Mouse (Mus musculus): ENCODE results near the gene Tbccd1. TPM values are rescaled to one million over a fixed set of nuclear protein-coding genes. Genes with fewer than 3 reads are reported as not detected.

Gene Tbccd1
- total and polyA plus RNA-seq, 3 experiments = 8.3 to 20.5 (median 17.5) TPM

DNA sequence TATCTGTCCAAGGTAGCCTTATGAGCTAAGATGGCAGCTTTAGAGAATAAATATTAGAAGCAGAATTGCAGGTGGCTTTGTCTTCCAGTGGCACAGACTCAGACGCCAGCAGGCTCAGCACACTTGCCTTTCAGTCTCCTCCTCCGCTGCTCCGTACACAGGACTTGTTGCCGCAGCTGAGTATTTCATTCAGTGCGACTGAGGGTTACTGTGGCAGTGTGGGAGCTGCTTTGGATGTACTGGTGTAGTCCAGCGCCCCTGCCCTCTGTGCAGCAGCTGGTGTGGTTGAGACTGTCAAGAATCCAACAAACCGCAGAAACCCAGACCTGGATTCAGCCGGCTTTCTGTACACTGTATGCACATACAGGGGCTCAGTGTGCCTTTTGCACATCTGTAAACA lies 14.9 kb upstream of the Tbccd1 start:
- no peak for DNase-seq

DNA sequence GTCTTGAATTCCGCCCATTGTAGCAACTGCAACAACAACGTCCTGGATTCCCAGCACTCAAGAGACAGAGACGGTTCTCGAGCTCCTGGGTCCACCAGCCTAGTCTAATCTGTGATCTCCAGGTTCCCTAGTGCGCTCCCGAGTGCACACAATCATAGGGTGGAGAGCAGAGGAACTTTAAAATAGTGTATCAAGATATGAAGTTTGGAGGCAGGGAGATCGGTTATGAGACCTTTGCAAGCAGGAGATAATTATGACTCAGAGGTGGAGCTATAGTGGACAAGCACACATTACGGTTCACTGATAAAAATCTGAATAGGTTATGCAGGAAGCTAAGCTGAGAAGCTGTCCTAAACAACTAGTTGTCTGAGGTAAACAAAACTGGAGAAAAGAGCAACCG lies 696 bp downstream of the Tbccd1 start:
- no peak for DNase-seq

DNA sequence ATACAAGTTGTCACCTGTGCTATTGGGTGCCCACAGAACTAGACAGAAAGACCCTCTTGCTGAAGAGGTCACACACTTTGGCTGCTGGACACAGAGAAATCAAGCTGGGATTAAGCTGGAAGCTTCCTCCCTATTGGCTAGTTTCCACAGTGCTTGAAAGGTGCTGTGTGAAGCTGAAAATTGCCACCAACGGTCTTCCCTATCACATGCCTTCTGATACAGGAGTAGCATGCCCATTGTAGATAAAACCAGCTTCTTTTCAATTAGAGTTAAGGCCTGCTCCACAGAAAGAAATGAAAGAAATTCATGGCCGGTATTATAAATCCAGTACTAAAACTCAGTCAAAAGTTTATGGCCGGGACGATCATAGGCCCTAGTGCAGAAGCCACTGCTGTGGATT lies 4.8 kb downstream of the Tbccd1 start:
- DNase-seq = no peak

DNA sequence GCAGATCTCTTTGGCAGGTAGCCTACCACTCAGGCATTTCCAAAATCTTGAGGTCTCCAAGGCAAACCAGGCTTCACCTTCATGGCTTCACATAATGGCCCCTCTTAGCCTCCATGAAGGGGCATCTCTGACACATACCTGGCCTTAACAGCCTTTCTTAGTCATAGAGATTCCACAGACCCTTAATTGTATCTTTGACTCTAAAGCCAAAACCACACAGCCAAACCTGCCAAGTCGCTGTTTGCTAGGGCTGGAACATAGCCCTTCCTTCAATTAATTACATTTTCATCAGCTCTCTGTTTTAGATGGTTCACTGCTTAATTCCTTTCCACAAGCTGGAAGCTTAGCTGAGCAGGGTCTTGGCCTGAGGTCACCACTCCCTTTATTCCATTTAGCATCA lies 9.1 kb downstream of the Tbccd1 start:
- DNase-seq = no peak

DNA sequence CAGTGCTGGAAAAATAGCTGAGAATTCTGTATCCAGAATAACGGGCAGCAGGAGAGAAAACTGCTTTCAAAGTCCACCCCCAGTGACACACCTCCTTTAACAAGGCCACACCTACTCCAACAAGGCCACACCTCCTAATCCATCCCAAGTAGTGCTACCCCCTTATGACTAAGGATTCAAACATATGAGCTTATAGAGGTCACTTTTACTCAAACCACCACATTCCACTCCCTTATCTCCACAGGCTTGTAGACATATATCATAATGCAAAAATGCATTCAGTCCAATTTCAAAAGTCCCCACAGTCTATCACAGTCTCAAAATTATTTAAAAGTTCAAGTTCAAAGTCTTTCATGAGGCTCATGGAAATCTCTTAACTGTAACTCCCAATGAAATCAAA lies 9.8 kb downstream of the Tbccd1 start:
- DNase-seq = no peak

DNA sequence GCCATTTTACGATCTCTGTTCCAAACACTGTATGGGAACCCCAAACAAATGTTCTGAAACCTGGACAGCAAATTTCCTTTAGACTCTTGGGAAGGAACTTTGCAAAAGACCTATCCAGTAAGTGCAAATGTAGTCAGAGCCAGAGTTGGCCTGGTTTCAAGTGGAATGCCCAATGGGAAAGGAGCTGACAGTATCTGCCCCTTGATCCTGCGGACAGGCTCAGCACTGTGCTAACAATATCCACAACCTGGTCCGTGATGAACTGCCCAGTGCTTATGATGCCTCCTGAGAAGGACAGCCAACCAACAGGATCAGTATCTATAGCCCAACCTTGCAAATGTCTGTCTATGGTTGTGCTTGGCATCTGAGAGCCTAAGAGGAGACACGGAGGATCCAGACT lies 12.0 kb downstream of the Tbccd1 start:
- peak; percentile 15 for DNase-seq

DNA sequence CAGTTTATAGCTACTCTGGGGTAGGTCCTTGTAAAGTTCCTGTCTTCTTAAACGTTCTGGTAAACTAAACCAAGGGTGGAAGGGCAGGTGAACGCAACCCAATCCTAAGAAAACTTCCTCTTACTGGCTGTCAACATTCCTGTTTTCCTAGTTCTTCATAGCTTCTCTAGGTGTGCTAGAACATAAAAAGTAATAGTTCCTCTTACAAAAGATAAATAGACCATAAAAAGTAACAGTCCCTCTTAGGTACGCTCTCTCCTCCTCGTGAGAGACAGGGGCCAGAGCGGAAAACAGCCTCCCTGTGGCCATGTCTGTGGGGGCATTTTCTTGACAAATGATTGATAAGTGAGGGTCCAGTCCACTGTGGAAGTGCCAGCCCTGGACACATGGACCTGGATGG lies 12.6 kb downstream of the Tbccd1 start:
- DNase-seq = no peak

DNA sequence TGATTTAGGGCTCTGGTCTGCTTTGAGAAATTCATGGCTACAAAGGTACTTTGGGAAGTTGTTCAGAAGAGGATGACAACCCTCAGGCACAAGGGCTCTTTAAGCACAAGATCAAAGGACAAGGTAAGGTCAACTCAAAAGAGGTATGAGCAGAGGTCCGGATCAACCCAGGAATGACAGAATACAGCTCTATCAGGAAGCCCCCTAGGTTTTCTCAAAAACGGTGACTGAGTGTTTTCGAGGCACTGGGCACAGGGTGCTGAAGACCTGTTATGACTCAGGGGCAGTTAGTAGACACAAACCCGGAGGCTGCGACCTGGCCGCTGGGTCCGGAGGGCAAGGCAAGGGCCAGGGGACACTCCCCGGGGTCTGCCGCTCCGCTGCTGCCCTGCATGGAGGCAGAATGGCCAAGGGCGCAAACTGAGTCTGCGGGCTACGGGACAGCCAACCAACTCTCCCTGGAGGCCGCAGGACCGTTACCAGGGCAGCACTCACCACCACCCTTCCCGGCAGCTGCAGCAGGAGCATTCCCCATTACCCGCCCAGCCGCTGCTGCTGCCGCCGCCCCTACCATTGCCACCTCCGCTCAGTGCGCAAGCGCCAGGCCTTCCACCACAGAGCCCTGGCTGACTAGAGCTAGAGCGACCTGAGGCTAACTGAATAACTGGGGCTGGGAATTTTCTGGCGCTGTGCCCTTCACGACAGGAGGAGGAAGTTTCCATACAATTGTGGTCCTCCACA lies 13.2 kb downstream of the Tbccd1 start:
- peak; percentile 91 for DNase-seq

DNA sequence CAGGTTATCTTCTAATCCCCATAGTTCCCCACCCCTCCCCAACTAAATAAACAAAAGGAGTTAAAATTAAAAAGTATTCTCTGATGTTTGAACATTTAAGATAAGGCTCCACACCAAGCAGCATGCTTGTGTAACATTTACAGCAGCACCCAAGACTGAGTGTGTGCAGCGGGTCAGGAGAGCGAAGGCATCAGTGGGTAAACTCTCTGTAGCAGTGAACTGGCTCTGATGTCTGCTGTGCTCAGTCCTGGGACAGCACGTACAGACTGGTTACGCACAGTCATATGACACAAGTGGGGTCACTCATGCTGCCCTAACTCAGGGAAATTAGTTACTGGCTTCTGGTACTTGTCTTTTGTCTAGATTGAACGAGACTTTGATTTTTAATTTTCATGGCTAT lies 14.6 kb downstream of the Tbccd1 start:
- no peak for DNase-seq

DNA sequence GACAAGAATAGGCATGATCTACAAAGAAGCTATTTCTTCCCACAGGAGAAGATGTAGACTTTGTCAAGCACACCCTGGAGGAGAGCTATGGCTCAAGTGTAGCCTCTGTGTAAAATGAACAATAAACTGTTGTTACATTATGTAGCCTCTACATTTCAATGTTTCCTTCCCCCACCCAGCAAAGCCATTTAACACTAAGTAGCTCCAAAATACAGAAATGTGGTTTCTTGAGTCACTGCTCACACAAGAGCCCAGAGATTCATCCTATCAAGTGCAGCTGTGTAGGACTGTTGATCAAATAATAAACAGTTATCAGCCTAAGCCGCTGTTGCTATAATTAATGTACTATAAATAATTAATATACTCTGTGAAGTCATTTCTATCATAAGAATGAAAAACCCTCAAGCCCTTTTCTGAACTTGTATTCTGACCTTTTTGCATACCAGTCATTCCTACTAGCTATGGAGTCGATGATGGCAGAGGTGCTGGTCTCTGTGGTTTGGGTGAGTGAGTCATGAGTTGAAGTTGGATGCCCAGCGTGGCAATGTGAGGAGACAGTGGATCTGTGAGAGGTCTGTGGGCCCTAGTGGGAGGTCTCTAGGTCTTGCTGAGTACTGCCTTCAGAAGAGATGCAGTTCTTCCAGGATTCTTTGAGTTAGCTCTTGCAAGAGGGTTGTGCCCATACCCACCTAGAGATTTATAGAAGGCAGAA lies 18.2 kb downstream of the Tbccd1 start:
- DNase-seq = no peak

DNA sequence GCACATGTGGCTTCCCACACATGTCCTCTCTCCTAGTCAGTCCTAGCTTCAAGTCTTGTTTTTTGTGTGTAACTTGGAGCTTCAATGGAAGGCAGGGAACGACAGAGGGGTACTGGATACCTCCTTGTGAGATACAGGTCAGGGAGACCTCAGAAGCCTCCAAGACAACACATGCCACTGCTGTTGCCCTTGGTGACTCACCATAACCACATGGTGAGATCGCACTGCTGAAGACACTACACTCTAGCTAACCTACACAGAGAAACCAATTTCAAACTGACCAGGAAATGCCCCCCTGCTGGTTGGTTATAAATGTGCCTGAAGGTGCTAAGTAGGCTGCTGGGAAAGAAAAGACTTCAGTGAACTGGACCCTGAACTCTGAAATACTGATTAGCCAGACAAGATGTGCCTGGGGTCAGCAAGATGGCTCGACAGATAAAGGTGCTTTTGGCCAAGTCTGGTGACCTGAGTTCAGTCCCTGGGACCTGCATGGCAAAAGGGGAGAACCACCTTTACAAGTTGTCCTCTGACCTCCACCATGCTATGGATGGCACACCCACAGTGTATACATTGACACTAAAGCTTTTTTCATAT lies 24.4 kb downstream of the Tbccd1 start:
- DNase-seq = no peak

DNA sequence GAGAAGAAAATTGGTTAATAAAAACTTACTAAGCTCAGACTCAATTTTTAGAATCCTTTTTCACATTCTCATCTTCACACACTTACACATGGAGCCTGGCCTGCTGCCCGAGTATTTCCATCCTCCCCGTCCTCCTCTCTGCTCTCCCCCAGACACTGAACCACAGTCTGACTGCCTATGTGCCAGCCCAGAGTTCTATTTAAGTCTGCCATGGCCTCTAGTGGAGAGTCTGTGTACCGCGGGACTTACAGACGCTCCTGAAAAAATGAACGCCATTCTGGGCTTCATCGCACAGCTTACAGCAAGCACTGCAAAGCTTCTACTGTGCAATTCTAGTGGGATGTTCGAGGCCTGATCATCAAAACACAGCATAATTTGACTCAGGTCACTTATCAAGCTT lies 36.7 kb downstream of the Tbccd1 start:
- DNase-seq = no peak

DNA sequence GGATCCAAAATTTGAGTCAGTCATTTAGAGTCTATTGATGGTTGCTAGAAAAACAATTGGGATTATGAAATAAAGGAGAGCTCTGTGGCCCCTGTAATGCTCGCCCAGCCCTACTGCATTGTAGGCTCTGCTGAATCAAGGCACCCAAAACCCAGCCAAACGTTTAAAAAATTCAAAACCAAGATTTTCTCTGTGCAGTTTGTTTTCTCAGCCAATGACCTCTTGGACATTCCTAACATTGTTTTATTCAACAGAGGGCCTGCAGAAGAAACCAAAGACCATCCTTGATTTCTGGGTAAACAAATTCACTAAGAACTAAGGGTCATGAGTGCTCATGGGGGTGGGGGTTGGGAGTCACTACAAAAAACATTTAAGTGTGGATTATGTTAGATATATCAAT lies 46.0 kb downstream of the Tbccd1 start, which contains the start of gene Crygs:
Crygs (minus strand) TSS at position 101 of the 400 bp plus-strand sequence.
- no peak for DNase-seq

DNA sequence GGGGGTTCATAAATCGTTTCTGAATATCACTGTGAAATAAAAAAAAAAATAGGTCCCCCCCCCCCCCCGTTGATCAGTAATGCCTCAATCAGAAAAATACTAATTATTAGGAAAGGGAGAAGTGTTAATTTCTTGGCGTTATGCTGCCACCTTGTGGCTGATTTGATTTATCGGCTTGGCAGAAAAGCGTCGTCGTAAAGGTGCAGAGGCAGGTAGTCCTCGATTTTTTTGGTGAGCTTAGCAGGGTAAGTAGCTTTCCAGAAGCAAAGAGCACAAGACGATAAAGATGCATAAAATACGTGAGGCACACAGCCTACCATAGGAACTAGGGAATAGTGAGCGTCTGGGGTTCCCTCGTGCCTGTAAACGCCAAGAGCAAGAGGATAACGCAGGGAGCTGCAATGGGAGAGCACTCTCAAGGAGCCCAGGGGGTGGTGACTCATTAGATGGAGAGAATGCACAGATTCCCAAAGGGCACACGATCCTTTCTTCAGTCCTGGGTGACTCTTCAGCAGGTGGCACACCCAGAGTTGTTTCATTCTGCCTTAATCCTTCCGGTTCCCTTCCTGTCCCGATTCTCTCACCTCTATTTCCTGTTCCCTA lies 49.9 kb downstream of the Tbccd1 start:
- peak; percentile 28 for DNase-seq

DNA sequence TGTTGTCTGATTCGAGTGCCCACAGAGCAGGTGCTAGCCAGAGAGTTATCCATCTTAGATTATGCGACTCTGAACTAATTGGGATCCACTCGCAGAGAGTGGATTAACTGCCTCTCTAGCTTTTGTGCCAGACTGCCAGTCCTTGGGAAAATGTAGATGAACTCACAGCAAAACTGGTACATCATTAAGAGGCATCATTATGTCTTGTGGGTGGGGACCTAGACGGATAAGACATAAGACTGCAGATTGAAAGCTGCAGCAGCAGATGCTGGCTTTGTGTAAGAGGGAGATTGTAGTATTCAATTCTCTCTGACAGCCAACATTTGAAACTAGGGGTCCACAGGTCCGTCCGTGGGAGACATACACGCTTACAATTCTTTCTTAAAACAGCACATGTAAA lies 54.7 kb downstream of the Tbccd1 start:
- no peak for DNase-seq

DNA sequence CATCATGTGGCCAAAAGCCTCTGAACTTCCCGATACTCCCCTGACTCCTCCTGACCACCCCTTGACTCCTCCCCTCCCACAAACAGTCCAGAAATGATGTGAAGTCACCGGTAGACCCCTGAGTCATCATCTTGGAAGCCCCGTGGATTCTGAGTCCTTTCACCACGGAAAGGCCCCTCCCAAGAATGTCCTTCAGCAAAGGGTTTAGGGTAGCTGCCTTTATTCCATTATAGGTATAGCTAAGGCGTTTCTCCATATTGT lies 56.7 kb downstream of the Tbccd1 start:
- no peak for DNase-seq

DNA sequence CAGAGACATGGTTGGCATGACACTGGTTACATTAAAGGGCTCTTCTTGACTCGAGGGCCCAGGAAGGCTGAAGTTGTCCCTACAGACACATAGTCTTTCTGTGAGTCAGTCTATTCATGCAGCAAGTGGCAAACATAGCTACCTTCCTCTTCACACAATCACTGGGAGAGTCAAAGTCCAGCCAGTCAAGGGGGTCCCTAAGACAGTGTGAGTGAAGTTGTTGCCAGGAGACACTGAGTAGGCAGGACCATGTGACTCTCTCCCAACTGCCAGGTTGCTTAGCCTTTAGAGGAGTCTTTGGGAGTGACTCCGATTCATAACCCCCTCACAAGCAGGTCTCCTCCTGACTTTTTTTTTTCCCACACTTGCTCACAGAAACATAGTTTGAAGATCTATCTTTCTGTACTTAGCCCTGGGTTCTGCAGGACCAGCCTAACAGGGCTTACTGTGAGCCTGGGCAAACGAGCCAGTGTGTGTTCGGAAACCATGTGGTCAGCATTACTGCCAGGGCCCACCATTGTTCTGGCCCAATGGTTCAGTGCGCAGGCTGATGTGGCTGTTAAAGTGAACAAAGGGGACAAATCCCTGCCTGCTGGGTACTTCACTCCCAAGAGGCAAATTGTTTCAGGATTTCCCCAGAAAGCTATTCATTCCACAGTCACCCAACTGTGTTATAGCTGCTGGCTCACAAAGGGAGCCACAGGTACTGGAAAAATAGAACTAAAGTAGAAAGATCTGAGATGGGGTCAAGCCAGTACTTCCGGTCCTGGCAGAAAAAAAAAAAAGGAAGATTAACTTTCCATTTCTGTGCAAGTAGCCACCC lies 57.2 kb downstream of the Tbccd1 start:
- DNase-seq = no peak

DNA sequence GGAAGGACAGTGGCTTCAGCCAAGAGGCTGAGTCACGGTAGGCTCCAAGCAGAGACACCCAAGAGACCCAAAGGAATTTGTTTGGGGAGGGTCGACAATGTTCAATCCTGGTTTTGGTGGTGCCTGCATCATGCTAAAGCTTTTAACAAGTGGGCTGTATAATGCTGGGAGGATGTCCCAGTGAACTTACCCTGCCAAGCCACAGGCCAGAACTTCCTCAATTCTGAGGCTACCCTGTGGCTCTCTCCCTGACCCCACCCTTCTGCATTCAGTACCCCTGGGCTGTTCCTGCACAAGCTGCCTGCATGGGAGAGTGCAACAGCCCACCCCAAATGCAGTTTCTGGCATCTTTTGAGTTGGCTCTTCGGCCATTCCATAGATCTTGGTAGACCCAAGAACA lies 58.9 kb downstream of the Tbccd1 start:
- DNase-seq = no peak

DNA sequence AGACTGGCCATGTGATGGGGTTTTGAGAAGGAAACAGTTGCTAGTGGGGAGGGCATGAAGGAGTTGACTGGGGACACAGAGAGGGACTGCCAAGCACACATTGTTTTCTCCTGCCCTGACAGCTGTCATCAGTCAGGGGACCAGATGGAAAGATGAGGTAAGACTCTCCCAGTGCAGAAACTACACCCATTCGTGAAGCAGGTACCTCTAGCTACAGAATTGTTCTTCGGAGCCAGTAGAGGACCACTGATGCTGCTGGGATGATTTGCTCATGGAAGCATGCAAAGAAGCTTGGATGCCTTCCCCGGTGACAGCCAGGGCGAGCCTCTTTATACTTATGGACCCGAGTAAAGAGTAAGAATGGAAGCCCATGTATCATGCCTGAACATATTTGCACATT lies 59.9 kb downstream of the Tbccd1 start:
- DNase-seq = no peak

DNA sequence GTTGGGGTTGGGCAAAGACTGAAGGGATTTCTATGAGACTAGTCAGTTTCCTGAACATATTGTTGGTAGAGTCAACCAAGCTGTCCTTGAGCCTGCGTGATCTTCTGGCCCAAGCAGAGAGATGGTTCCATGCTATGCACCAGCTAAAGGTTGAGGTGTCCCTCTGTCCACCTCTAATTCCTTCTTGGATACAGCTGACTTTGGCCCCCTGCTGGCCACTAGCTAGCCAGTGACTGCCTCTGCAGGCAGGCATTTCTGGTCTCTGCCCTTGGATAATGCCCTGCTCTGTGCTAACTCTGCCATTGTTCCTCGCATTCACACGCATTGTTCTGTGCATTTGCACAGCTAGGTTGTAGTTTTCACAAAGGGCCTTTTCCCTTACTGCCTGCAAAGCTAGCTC lies 62.0 kb downstream of the Tbccd1 start:
- peak; percentile 40 for DNase-seq

DNA sequence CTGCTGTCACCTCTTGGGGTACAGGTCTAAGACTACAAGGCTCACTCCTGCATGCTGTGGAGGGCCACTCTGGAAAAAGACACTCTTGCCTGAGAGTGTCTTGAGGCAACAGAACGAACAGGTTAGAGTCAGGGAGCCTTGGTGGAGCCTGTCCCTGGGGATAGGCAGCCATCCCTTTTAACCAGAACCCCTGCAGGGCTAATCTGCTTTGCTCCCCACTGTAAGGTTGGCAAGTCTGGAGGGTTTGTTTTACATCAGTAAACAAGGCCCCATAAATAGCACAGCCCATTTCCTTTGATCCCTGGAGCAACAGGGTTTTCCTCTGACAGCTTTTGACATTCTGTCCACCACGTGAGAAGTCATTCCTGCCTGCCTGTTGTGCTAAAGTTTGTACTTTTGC lies 66.2 kb downstream of the Tbccd1 start:
- no peak for DNase-seq

DNA sequence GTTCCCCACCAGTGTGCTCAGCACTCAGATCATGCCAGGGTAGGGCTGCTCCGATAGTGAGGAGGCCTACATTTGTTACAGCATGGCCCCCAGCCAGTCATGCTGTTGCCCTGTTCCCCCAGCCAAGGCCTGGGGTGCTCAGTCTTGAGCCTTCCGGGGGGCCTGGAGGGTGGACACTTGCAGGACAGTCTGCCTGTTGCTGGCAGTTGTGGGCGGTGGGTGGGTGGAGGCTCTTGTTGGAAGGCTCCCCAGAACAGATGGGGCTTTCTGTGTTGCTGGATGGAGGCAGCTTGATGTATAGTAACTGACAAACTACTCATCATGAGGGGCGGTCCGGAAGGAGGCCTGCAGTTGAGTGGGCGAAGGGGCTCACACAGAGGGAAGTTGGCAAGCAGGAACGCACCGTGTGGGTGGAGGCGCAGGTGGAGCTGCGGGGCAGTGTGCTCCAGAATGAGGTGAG lies 67.5 kb downstream of the Tbccd1 start:
- DNase-seq = no peak

Data from adrenal gland, adult 2 months (tissue).